Mouse (Mus musculus): Measurements from ENCODE around the gene Rhag. TPM values are rescaled to one million over a fixed set of nuclear protein-coding genes. Genes with fewer than 3 reads are reported as not detected.

Gene Rhag
- polyA plus RNA-seq, 1 experiment from 2014 or later = 5.6 TPM

DNA sequence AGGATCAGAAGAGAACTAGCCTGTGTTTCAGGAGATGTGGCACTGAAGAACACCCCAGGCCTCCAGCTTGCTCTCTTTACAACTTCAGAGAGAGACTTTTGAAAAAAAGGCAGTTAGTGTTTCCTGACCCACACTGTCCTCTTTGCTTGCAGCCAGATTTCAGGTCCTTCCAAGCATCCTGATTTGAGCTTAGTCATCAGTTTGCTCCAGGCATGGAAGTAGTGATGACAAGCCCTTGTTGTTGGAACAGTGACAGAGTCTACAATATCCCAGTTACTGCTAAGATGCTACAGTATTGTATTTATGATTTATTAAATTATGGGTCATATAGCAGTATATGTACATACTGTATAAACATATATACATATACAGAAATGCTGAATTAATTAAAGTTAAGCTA is 2.9 kb upstream of the Rhag start:
- Histone ChIP-seq H3K9ac (ENCODE audit: low read length) (no peak overlapping the region), H3K4me2 (ENCODE audit: low read depth, severe bottlenecking) (no peak overlapping the region), H3K36me3 (ENCODE audit: control insufficient read depth, insufficient read depth, low read length) (no peaks in the 10 kb centered on the region), H3K4me3 (ENCODE audit: low read depth, low read length) (no peak overlapping the region), H3K4me1 (ENCODE audit: control insufficient read depth, insufficient read depth, low read length) (no peaks in the 10 kb centered on the region), H3K27me3 (ENCODE audit: control insufficient read depth, insufficient read depth, low read length) (no peaks in the 10 kb centered on the region), H3K27ac (replicated peaks; ENCODE audit: low read depth, low read length) (no peak overlapping the region), H3K9me3 (ENCODE audit: control insufficient read depth, low read length) (no peaks in the 10 kb centered on the region)
- ATAC-seq (ENCODE audit: insufficient number of reproducible peaks, low FRiP score, low TSS enrichment, low read depth) = no peak
- DNase-seq (ENCODE audit: low spot score) = no peak

GRCm38 (mm10) chr17:40811560-40811959 is 634 bp downstream of the Rhag start:
- WGBS = 97% methylated on average over 1 of the region's 1 CpGs
- no peak overlapping the region for H3K4me3 ChIP-seq (ENCODE audit: low read depth, low read length)
- no peak for ATAC-seq (ENCODE audit: insufficient number of reproducible peaks, low FRiP score, low TSS enrichment, low read depth)
- H3K9ac ChIP-seq (ENCODE audit: low read length) = no peak overlapping the region
- H3K27me3 ChIP-seq (ENCODE audit: control insufficient read depth, insufficient read depth, low read length) = no peaks in the 10 kb centered on the region
- H3K9me3 ChIP-seq (ENCODE audit: control insufficient read depth, low read length) = no peaks in the 10 kb centered on the region
- no peaks in the 10 kb centered on the region for H3K36me3 ChIP-seq (ENCODE audit: control insufficient read depth, insufficient read depth, low read length)
- no peak overlapping the region for H3K4me2 ChIP-seq (ENCODE audit: low read depth, severe bottlenecking)
- no peak overlapping the region for H3K27ac ChIP-seq (replicated peaks; ENCODE audit: low read depth, low read length)
- DNase-seq (ENCODE audit: low spot score) = no peak
- H3K4me1 ChIP-seq (ENCODE audit: control insufficient read depth, insufficient read depth, low read length) = no peaks in the 10 kb centered on the region

DNA sequence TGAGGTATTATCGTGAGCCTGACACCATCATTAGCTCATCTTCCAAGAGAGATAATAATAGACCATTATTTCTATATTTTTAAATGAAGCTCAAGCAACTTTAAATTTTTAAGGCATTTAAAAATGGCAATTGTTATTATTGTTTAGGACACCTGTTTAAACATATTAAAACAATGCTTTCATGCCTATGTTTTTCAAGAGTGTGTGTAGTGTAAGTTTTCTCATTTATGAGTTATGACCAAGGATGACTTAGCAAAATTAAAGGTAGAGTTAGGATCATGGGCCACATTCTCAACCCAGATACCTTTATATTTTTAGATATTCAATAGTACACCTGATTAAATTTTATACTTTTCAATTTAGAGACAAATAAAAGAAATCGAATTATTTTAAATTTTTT is 1.3 kb downstream of the Rhag start:
- no peak overlapping the region for H3K4me2 ChIP-seq (ENCODE audit: low read depth, severe bottlenecking)
- no peaks in the 10 kb centered on the region for H3K9me3 ChIP-seq (ENCODE audit: control insufficient read depth, low read length)
- no peak for ATAC-seq (ENCODE audit: insufficient number of reproducible peaks, low FRiP score, low TSS enrichment, low read depth)
- DNase-seq (ENCODE audit: low spot score) = no peak
- no peak overlapping the region for H3K4me3 ChIP-seq (ENCODE audit: low read depth, low read length)
- H3K36me3 ChIP-seq (ENCODE audit: control insufficient read depth, insufficient read depth, low read length) = no peaks in the 10 kb centered on the region
- no peaks in the 10 kb centered on the region for H3K27me3 ChIP-seq (ENCODE audit: control insufficient read depth, insufficient read depth, low read length)
- H3K9ac ChIP-seq (ENCODE audit: low read length) = no peak overlapping the region
- H3K4me1 ChIP-seq (ENCODE audit: control insufficient read depth, insufficient read depth, low read length) = no peaks in the 10 kb centered on the region
- no peak overlapping the region for H3K27ac ChIP-seq (replicated peaks; ENCODE audit: low read depth, low read length)
- WGBS = 72% methylated on average over 2 of the region's 2 CpGs

GRCm38 (mm10) chr17:40817340-40817943 is 6.5 kb downstream of the Rhag start:
- H3K4me2 ChIP-seq (ENCODE audit: low read depth, severe bottlenecking) = no peak overlapping the region
- DNase-seq (ENCODE audit: low spot score) (no peak), ATAC-seq (ENCODE audit: insufficient number of reproducible peaks, low FRiP score, low TSS enrichment, low read depth) (no peak)
- no peaks in the 10 kb centered on the region for H3K4me1 ChIP-seq (ENCODE audit: control insufficient read depth, insufficient read depth, low read length)
- H3K27ac ChIP-seq (replicated peaks; ENCODE audit: low read depth, low read length) = no peak overlapping the region
- no peaks in the 10 kb centered on the region for H3K36me3 ChIP-seq (ENCODE audit: control insufficient read depth, insufficient read depth, low read length)
- 74% methylated on average over 4 of the region's 4 CpGs for WGBS
- no peaks in the 10 kb centered on the region for H3K9me3 ChIP-seq (ENCODE audit: control insufficient read depth, low read length)
- no peaks in the 10 kb centered on the region for H3K27me3 ChIP-seq (ENCODE audit: control insufficient read depth, insufficient read depth, low read length)
- H3K9ac ChIP-seq (ENCODE audit: low read length) = no peak overlapping the region
- no peak overlapping the region for H3K4me3 ChIP-seq (ENCODE audit: low read depth, low read length)

- Histone ChIP-seq H3K9me3 (ENCODE audit: control insufficient read depth, low read length) (no peaks in the 10 kb centered on the region), H3K27ac (replicated peaks; ENCODE audit: low read depth, low read length) (no peak overlapping the region), H3K9ac (ENCODE audit: low read length) (no peak overlapping the region), H3K4me1 (ENCODE audit: control insufficient read depth, insufficient read depth, low read length) (no peaks in the 10 kb centered on the region), H3K4me3 (ENCODE audit: low read depth, low read length) (no peak overlapping the region), H3K36me3 (ENCODE audit: control insufficient read depth, insufficient read depth, low read length) (no peaks in the 10 kb centered on the region), H3K4me2 (ENCODE audit: low read depth, severe bottlenecking) (no peak overlapping the region), H3K27me3 (ENCODE audit: control insufficient read depth, insufficient read depth, low read length) (no peaks in the 10 kb centered on the region)
- ATAC-seq (ENCODE audit: insufficient number of reproducible peaks, low FRiP score, low TSS enrichment, low read depth) (no peak), DNase-seq (ENCODE audit: low spot score) (no peak)
- WGBS = 78% methylated on average over 9 of the region's 9 CpGs
Observed at GRCm38 (mm10) chr17:40821477-40821876, 10.6 kb downstream of the Rhag start.

DNA sequence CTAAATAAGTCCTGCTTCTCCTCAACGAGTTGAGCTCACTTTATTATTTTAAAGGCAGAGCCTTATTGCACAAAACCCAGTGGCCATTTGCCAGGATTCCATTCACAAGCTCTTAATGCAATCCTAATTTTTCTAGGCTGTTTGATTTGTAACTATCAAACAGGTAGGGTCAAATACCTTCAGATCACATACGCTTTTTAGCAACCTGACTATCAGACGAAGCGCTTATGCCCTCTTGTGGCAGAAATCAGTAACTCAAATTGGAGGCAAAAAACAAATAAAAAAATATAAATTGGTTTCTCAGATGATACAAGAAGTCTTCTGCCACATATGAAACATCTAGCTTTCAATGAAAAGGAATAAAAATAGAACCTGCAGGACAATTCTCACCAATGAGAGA is 12.9 kb downstream of the Rhag start:
- DNase-seq (ENCODE audit: low spot score) = no peak
- no peak overlapping the region for H3K4me2 ChIP-seq (ENCODE audit: low read depth, severe bottlenecking)
- no peaks in the 10 kb centered on the region for H3K4me1 ChIP-seq (ENCODE audit: control insufficient read depth, insufficient read depth, low read length)
- ATAC-seq (ENCODE audit: insufficient number of reproducible peaks, low FRiP score, low TSS enrichment, low read depth) = no peak
- H3K27ac ChIP-seq (replicated peaks; ENCODE audit: low read depth, low read length) = no peak overlapping the region
- H3K9ac ChIP-seq (ENCODE audit: low read length) = no peak overlapping the region
- no peaks in the 10 kb centered on the region for H3K36me3 ChIP-seq (ENCODE audit: control insufficient read depth, insufficient read depth, low read length)
- H3K4me3 ChIP-seq (ENCODE audit: low read depth, low read length) = no peak overlapping the region
- H3K27me3 ChIP-seq (ENCODE audit: control insufficient read depth, insufficient read depth, low read length) = no peaks in the 10 kb centered on the region
- 28% methylated on average over 4 of the region's 4 CpGs for WGBS
- H3K9me3 ChIP-seq (ENCODE audit: control insufficient read depth, low read length) = no peaks in the 10 kb centered on the region

- DNase-seq (ENCODE audit: low spot score) (peak; percentile 55), ATAC-seq (ENCODE audit: insufficient number of reproducible peaks, low FRiP score, low TSS enrichment, low read depth) (no peak)
- H3K36me3 ChIP-seq (ENCODE audit: control insufficient read depth, insufficient read depth, low read length) = no peaks in the 10 kb centered on the region
- H3K27me3 ChIP-seq (ENCODE audit: control insufficient read depth, insufficient read depth, low read length) = no peaks in the 10 kb centered on the region
- no peak overlapping the region for H3K4me3 ChIP-seq (ENCODE audit: low read depth, low read length)
- WGBS = 52% methylated on average over 8 of the region's 8 CpGs
- H3K9me3 ChIP-seq (ENCODE audit: control insufficient read depth, low read length) = no peaks in the 10 kb centered on the region
- H3K27ac ChIP-seq (replicated peaks; ENCODE audit: low read depth, low read length) = no peak overlapping the region
- no peak overlapping the region for H3K9ac ChIP-seq (ENCODE audit: low read length)
- H3K4me1 ChIP-seq (ENCODE audit: control insufficient read depth, insufficient read depth, low read length) = no peaks in the 10 kb centered on the region
- H3K4me2 ChIP-seq (ENCODE audit: low read depth, severe bottlenecking) = no peak overlapping the region
Observed at GRCm38 (mm10) chr17:40824549-40824948, 13.6 kb downstream of the Rhag start.

- Histone ChIP-seq H3K4me2 (ENCODE audit: low read depth, severe bottlenecking) (no peak overlapping the region), H3K9me3 (ENCODE audit: control insufficient read depth, low read length) (no peaks in the 10 kb centered on the region), H3K36me3 (ENCODE audit: control insufficient read depth, insufficient read depth, low read length) (no peaks in the 10 kb centered on the region), H3K27me3 (ENCODE audit: control insufficient read depth, insufficient read depth, low read length) (no peaks in the 10 kb centered on the region), H3K4me3 (ENCODE audit: low read depth, low read length) (no peak overlapping the region), H3K4me1 (ENCODE audit: control insufficient read depth, insufficient read depth, low read length) (no peaks in the 10 kb centered on the region), H3K27ac (replicated peaks; ENCODE audit: low read depth, low read length) (no peak overlapping the region), H3K9ac (ENCODE audit: low read length) (no peak overlapping the region)
- ATAC-seq (ENCODE audit: insufficient number of reproducible peaks, low FRiP score, low TSS enrichment, low read depth) = no peak
- DNase-seq (ENCODE audit: low spot score) = no peak
- WGBS = 53% methylated on average over 2 of the region's 2 CpGs
Observed at GRCm38 (mm10) chr17:40831870-40832269, 20.9 kb downstream of the Rhag start.

DNA sequence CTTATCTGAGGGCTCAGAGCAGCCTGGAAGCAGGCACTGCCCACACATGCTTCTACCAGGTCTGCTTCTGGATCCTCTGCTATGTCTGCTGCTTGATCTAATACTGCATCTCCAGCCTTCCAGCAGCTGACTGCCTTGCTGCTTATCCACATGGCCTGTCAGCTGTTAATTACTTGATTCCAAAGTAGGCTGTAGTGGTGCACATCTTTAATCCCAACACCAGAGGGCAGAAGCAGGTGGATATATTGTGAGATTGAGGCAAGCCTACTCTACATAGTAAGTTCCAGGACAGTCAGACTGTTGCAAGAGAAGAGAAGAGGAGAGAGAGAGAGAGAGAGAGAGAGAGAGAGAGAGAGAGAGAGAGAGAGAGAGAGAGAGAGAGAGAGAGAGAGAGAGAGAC is 26.4 kb downstream of the Rhag start:
- H3K4me2 ChIP-seq (ENCODE audit: low read depth, severe bottlenecking) = no peak overlapping the region
- no peak overlapping the region for H3K4me3 ChIP-seq (ENCODE audit: low read depth, low read length)
- H3K27ac ChIP-seq (replicated peaks; ENCODE audit: low read depth, low read length) = no peak overlapping the region
- DNase-seq (ENCODE audit: low spot score) (no peak), ATAC-seq (ENCODE audit: insufficient number of reproducible peaks, low FRiP score, low TSS enrichment, low read depth) (no peak)
- no peaks in the 10 kb centered on the region for H3K9me3 ChIP-seq (ENCODE audit: control insufficient read depth, low read length)
- no peaks in the 10 kb centered on the region for H3K27me3 ChIP-seq (ENCODE audit: control insufficient read depth, insufficient read depth, low read length)
- no peak overlapping the region for H3K9ac ChIP-seq (ENCODE audit: low read length)
- no peaks in the 10 kb centered on the region for H3K36me3 ChIP-seq (ENCODE audit: control insufficient read depth, insufficient read depth, low read length)
- no peaks in the 10 kb centered on the region for H3K4me1 ChIP-seq (ENCODE audit: control insufficient read depth, insufficient read depth, low read length)

All from limb, embryonic 11.5 days (tissue).